Comparison of ENCODE assay signal across 15 mouse cellular contexts in the genomic region with DNA sequence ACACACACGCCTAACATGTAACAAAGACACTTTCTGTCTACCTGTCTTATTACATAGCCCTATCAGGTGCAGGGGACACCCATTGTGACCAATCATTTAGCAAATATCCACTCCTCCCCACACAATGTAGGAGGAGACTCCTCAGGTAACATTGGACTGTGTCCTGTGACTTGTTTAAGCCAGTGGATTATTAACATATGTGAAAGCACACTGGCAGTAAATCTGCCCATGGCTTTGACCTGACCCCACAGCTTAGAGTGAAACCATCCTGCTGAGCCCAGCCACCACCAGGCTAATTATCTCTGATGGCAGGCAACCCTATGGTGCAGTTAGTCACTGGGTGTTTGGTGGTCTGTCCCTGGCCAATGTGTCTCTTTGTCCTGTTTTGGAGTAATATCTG. TPM values are rescaled to one million over a fixed set of nuclear protein-coding genes. Genes with fewer than 3 reads are reported as not detected.
DNase-seq lines count a peak whose midpoint lies in the region; ATAC-seq and TF ChIP-seq lines count a peak whose summit lies in the region.
"Had no signal": no experiment of that assay in that cellular context is flagged by ENCODE, and none has a peak within 500 bp of the region (broad histone marks: within the 10 kb centered on the region; RNA-seq: fewer than 3 reads in every experiment).

No protein-coding gene starts in this region.

- no peak overlapping the region for H3K4me3 ChIP-seq in liver, embryonic 13.5 days (replicated peaks)
- H3K4me3 ChIP-seq in kidney, postnatal 0 days (replicated peaks; ENCODE audit: low read depth, low read length) = no peak overlapping the region
- no peak overlapping the region for H3K4me3 ChIP-seq in hindbrain, embryonic 10.5 days
- H3K4me3 ChIP-seq in hindbrain, postnatal 0 days (ENCODE audit: low read length) = no peak overlapping the region
- H3K4me3 ChIP-seq: embryonic facial prominence, embryonic 15.5 days; forebrain, embryonic 15.5 days; megakaryocyte, embryonic 14.5 days had no signal

- no peaks in the 10 kb centered on the region for H3K27me3 ChIP-seq in liver, embryonic 13.5 days
- H3K27me3 ChIP-seq in kidney, postnatal 0 days (ENCODE audit: insufficient read depth, low read length) = no peaks in the 10 kb centered on the region
- H3K27me3 ChIP-seq in hindbrain, embryonic 10.5 days (ENCODE audit: insufficient read depth, poor library complexity, severe bottlenecking) = 0 out of 2 replicates have a peak, but pooled peaks cover 4% of the 10 kb centered on the region
- H3K27me3 ChIP-seq in hindbrain, postnatal 0 days (ENCODE audit: insufficient read depth, low read length) = no peaks in the 10 kb centered on the region
- H3K27me3 ChIP-seq: embryonic facial prominence, embryonic 15.5 days; forebrain, embryonic 15.5 days had no signal

- no peak overlapping the region for H3K4me2 ChIP-seq in liver, embryonic 13.5 days
- H3K4me2 ChIP-seq in kidney, postnatal 0 days (ENCODE audit: low read length) = no peak overlapping the region
- H3K4me2 ChIP-seq in hindbrain, postnatal 0 days (ENCODE audit: low read depth, low read length) = no peak overlapping the region
- H3K4me2 ChIP-seq: embryonic facial prominence, embryonic 15.5 days; forebrain, embryonic 15.5 days had no signal

- no peak for TF ChIP-seq CTCF in kidney, postnatal 0 days (IDR thresholded peaks at IDR 0.05; ENCODE audit: low read depth)
- TF ChIP-seq CTCF in hindbrain, postnatal 0 days (IDR thresholded peaks at IDR 0.05; ENCODE audit: low read depth) = no peak

- ATAC-seq in liver, embryonic 13.5 days (ENCODE audit: low read depth) = peak; percentile 48
- ATAC-seq in kidney, postnatal 0 days (replicated peaks; ENCODE audit: low FRiP score, low read depth) = peak; percentile 98
- ATAC-seq in hindbrain, postnatal 0 days = no peak
- no peak for ATAC-seq in activated CD4-positive, CD25-positive, alpha-beta regulatory T cell, adult 4 months
- ATAC-seq: forebrain, embryonic 15.5 days had no signal

- WGBS in liver, embryonic 13.5 days (ENCODE audit: insufficient replicate concordance) = 50% methylated on average over 1 of the region's 1 CpGs
- 84% methylated on average over 1 of the region's 1 CpGs for WGBS in kidney, postnatal 0 days
- WGBS in hindbrain, embryonic 10.5 days = 76% methylated on average over 1 of the region's 1 CpGs
- 76% methylated on average over 1 of the region's 1 CpGs for WGBS in hindbrain, postnatal 0 days

- no peaks in the 10 kb centered on the region for H3K36me3 ChIP-seq in liver, embryonic 13.5 days
- H3K36me3 ChIP-seq in kidney, postnatal 0 days (ENCODE audit: insufficient read depth, low read length) = no peaks in the 10 kb centered on the region
- H3K36me3 ChIP-seq in hindbrain, embryonic 10.5 days = no peaks in the 10 kb centered on the region
- H3K36me3 ChIP-seq in hindbrain, postnatal 0 days (ENCODE audit: insufficient read depth, low read length) = no peaks in the 10 kb centered on the region
- H3K36me3 ChIP-seq: embryonic facial prominence, embryonic 15.5 days; forebrain, embryonic 15.5 days had no signal

- DNase-seq in liver, embryonic 13.5 days = no peak
- no peak for DNase-seq in liver
- peak; percentile 59 for DNase-seq in forelimb bud, embryonic 11.5 days (ENCODE audit: low read depth, low spot score)
- DNase-seq in kidney, postnatal 0 days (ENCODE audit: low spot score) = peak; percentile 43
- DNase-seq in mesoderm, embryonic 11.5 days (ENCODE audit: low read depth, low spot score) = peak; percentile 59
- DNase-seq in hindbrain, embryonic 10.5 days (ENCODE audit: low spot score) = no peak
- DNase-seq in hindbrain, postnatal 0 days (ENCODE audit: low spot score) = no peak
- DNase-seq: adrenal gland, postnatal 36 days; B cell, adult 2 months; cerebellum, adult 18-20 months; lung, adult 18-20 months had no signal

- H3K27ac ChIP-seq in liver, embryonic 13.5 days = no peak overlapping the region
- no peak overlapping the region for H3K27ac ChIP-seq in kidney, postnatal 0 days
- no peak overlapping the region for H3K27ac ChIP-seq in hindbrain, embryonic 10.5 days
- no peak overlapping the region for H3K27ac ChIP-seq in hindbrain, postnatal 0 days
- H3K27ac ChIP-seq: embryonic facial prominence, embryonic 15.5 days; forebrain, embryonic 15.5 days had no signal

- no peaks in the 10 kb centered on the region for H3K9me3 ChIP-seq in liver, embryonic 13.5 days (replicated peaks)
- H3K9me3 ChIP-seq in kidney, postnatal 0 days (replicated peaks; ENCODE audit: low read length) = no peaks in the 10 kb centered on the region
- no peaks in the 10 kb centered on the region for H3K9me3 ChIP-seq in hindbrain, embryonic 10.5 days
- H3K9me3 ChIP-seq in hindbrain, postnatal 0 days (ENCODE audit: low read length) = no peaks in the 10 kb centered on the region
- H3K9me3 ChIP-seq: embryonic facial prominence, embryonic 15.5 days; forebrain, embryonic 15.5 days had no signal

- 0 out of 2 replicates have a peak, but pooled peaks cover 5% of the 10 kb centered on the region for H3K4me1 ChIP-seq in liver, embryonic 13.5 days (replicated peaks)
- no peaks in the 10 kb centered on the region; the same call in 1 of the 2 replicates for H3K4me1 ChIP-seq in kidney, postnatal 0 days (replicated peaks; ENCODE audit: insufficient read depth, low read length)
- peaks cover 11% of the 10 kb centered on the region; the same call in 1 of the 2 replicates for H3K4me1 ChIP-seq in hindbrain, embryonic 10.5 days (replicated peaks)
- no peaks in the 10 kb centered on the region for H3K4me1 ChIP-seq in hindbrain, postnatal 0 days (ENCODE audit: insufficient read depth, low read length)

- no peak overlapping the region for H3K9ac ChIP-seq in liver, embryonic 13.5 days
- H3K9ac ChIP-seq in kidney, postnatal 0 days (ENCODE audit: low read depth, low read length) = no peak overlapping the region
- H3K9ac ChIP-seq in hindbrain, postnatal 0 days (replicated peaks; ENCODE audit: low read length) = no peak overlapping the region
- H3K9ac ChIP-seq: embryonic facial prominence, embryonic 15.5 days; forebrain, embryonic 15.5 days had no signal

RNA-seq across cellular contexts. Expression of a gene that starts 11.1 kb away (rescaled TPM):
- polyA plus RNA-seq in liver, embryonic 13.5 days (2015; fragmentation: Nextera tagmentation; extraction: Ambion mirVana) = 3.8 and 5.1 TPM in 2 replicates
- 20.4 and 23.3 TPM in 2 replicates for polyA plus RNA-seq in kidney, postnatal 0 days (2015; fragmentation: Nextera tagmentation; extraction: Ambion mirVana)
- polyA plus RNA-seq in hindbrain, embryonic 10.5 days (2016; fragmentation: Nextera tagmentation; extraction: Ambion mirVana) = 54.4 and 55.9 TPM in 2 replicates
- total RNA-seq in hindbrain, postnatal 0 days (2014; rRNA removed) = 30.1 and 32.4 TPM in 2 replicates
- polyA plus RNA-seq in hindbrain, postnatal 0 days (2015; fragmentation: Nextera tagmentation; extraction: Ambion mirVana) = 20.7 and 21.6 TPM in 2 replicates
- under 1 TPM; 0.28 to 0.70 TPM for polyA plus RNA-seq in activated CD4-positive, CD25-positive, alpha-beta regulatory T cell, adult 4 months (2017; shearing (Covaris generic))

Comparison
In these comparisons a context has a peak if more than half of its experiments do, and no peak if none do; other contexts are left out.
1. ATAC-seq: peak in liver, embryonic 13.5 days (single experiment) and kidney, postnatal 0 days (single experiment); none in hindbrain, postnatal 0 days (single experiment) and activated CD4-positive, CD25-positive, alpha-beta regulatory T cell, adult 4 months (single experiment).
2. DNase-seq: peak in forelimb bud, embryonic 11.5 days (single experiment), kidney, postnatal 0 days (single experiment) and mesoderm, embryonic 11.5 days (single experiment); none in liver, embryonic 13.5 days (single experiment), liver (single experiment), hindbrain, embryonic 10.5 days (single experiment) and hindbrain, postnatal 0 days (single experiment).